Mouse (Mus musculus) forebrain, embryonic 15.5 days (tissue): ENCODE measurements around the gene Il17d. TPM values are rescaled to one million over a fixed set of nuclear protein-coding genes. Genes with fewer than 3 reads are reported as not detected.
A peak's percentile ranks its signal among the peaks of the same experiment; 100 is the strongest.

Experiments
- ATAC-seq: fragments of 200-750 bp; cut with Nextera tagmentation; replicated peaks from 2 replicates; pipeline ENCODE4 v1.8.0; 2017; ENCODE audit warnings: mild to moderate bottlenecking, moderate TSS enrichment, moderate library complexity
- H3K27ac ChIP-seq: fragments of 300-500 bp; sonication (generic); replicated peaks from 2 replicates; pipeline ENCODE4 v1.5.1; 2015; ENCODE audit warnings: mild to moderate bottlenecking, inconsistent platforms
- H3K27me3 ChIP-seq: fragments of 300-500 bp; sonication (generic); 2 replicates; pipeline ENCODE4 v1.6.1; 2015; ENCODE audit warnings: inconsistent platforms
- H3K36me3 ChIP-seq: fragments of 300-500 bp; sonication (generic); 2 replicates; pipeline ENCODE4 v1.6.1; 2015; ENCODE audit warnings: mild to moderate bottlenecking, inconsistent platforms
- H3K4me1 ChIP-seq: fragments of 300-500 bp; sonication (generic); 2 replicates; pipeline ENCODE4 v1.6.1; 2015; ENCODE audit warnings: inconsistent platforms
- H3K4me2 ChIP-seq: fragments of 300-500 bp; sonication (generic); replicated peaks from 2 replicates; pipeline ENCODE4 v1.6.1; 2015; ENCODE audit warnings: mild to moderate bottlenecking, inconsistent platforms
- H3K4me3 ChIP-seq: fragments of 300-500 bp; sonication (generic); 2 replicates; pipeline ENCODE4 v1.5.1; 2015; ENCODE audit warnings: mild to moderate bottlenecking, inconsistent platforms
- H3K9ac ChIP-seq: fragments of 300-500 bp; sonication (generic); replicated peaks from 2 replicates; pipeline ENCODE4 v1.6.1; 2015; ENCODE audit warnings: mild to moderate bottlenecking, inconsistent platforms
- H3K9me3 ChIP-seq: fragments of 300-500 bp; sonication (generic); 2 replicates; pipeline ENCODE4 v1.6.1; 2016; ENCODE audit warnings: inconsistent platforms
- WGBS: fragments of 180-500 bp; shearing (Covaris S2); methylation state at CpG from one replicate; pipeline ENCODE4 v1.1.7; 2015; ENCODE audit warnings: mixed read lengths; 5-methylcytosine and 5-hydroxymethylcytosine counted together
- polyA plus RNA-seq: library from polyadenylated mRNA; unstranded; fragments of >200 nt; fragmentation: Nextera tagmentation; extraction: Ambion mirVana; gene quantifications from 2 replicates; pipeline ENCODE4 v1.2.1, GENCODE M21; 2015

The Il17d gene
- polyA plus RNA-seq, 1 experiment from 2014 or later = 5.8 TPM

GRCm38 (mm10) chr14:57537261-57538015 is 12.9 kb downstream of the Il17d start:
- Histone ChIP-seq H3K9ac (no peak overlapping the region), H3K4me2 (no peak overlapping the region), H3K4me1 (peaks cover 42% of the 10 kb centered on the region), H3K36me3 (no peaks in the 10 kb centered on the region), H3K9me3 (no peaks in the 10 kb centered on the region), H3K27ac (peak overlapping the region; percentile 12; the same call in 1 of the 2 replicates), H3K27me3 (no peaks in the 10 kb centered on the region), H3K4me3 (no peak overlapping the region)
- 7% methylated on average over 16 of the region's 16 CpGs for WGBS
- peak; percentile 9; the same call in 1 of the 2 replicates for ATAC-seq

DNA sequence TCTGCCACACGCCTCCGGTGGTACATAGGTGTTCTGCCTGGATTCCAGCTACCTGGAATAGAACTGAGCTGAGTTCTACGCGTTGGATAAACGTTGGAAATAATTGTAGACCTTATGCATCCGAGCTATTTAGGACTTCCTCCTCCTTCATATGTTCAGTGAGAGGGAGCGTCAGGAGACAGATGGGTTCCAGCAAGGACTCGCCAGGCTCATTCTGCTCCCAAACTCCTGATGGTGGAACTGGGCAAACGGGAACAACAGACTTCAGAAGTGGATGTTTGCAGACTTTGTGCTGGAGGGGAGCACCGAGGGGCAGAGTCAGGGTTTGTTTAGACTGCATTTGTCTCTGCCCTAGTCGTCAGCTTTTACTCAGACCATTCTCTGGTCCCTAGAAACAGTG is 16.1 kb downstream of the Il17d start:
- WGBS = 82% methylated on average over 11 of the region's 11 CpGs
- Histone ChIP-seq H3K27ac (no peak overlapping the region), H3K27me3 (no peaks in the 10 kb centered on the region), H3K4me2 (no peak overlapping the region), H3K9me3 (no peaks in the 10 kb centered on the region), H3K4me1 (peaks cover 22% of the 10 kb centered on the region), H3K9ac (no peak overlapping the region), H3K36me3 (no peaks in the 10 kb centered on the region), H3K4me3 (no peak overlapping the region)
- no peak for ATAC-seq

DNA sequence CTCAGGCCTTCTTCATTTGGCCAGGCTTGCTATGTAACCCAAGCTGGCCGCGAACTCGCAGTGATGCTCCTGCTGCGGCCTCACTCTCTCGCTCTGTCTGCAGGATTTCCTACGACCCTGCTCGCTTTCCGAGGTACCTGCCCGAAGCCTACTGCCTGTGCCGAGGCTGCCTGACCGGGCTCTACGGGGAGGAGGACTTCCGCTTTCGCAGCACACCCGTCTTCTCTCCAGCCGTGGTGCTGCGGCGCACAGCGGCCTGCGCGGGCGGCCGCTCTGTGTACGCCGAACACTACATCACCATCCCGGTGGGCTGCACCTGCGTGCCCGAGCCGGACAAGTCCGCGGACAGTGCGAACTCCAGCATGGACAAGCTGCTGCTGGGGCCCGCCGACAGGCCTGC is 17.7 kb downstream of the Il17d start:
- H3K9ac ChIP-seq = no peak overlapping the region
- ATAC-seq = no peak
- H3K4me1 ChIP-seq = peaks cover 9% of the 10 kb centered on the region
- H3K4me3 ChIP-seq = no peak overlapping the region
- no peaks in the 10 kb centered on the region for H3K9me3 ChIP-seq
- WGBS = 33% methylated on average over 34 of the region's 34 CpGs
- no peaks in the 10 kb centered on the region for H3K27me3 ChIP-seq
- H3K36me3 ChIP-seq = no peaks in the 10 kb centered on the region
- H3K4me2 ChIP-seq = 0 out of 2 replicates have a peak overlapping the region, but pooled peaks have one; percentile 8
- H3K27ac ChIP-seq = no peak overlapping the region

DNA sequence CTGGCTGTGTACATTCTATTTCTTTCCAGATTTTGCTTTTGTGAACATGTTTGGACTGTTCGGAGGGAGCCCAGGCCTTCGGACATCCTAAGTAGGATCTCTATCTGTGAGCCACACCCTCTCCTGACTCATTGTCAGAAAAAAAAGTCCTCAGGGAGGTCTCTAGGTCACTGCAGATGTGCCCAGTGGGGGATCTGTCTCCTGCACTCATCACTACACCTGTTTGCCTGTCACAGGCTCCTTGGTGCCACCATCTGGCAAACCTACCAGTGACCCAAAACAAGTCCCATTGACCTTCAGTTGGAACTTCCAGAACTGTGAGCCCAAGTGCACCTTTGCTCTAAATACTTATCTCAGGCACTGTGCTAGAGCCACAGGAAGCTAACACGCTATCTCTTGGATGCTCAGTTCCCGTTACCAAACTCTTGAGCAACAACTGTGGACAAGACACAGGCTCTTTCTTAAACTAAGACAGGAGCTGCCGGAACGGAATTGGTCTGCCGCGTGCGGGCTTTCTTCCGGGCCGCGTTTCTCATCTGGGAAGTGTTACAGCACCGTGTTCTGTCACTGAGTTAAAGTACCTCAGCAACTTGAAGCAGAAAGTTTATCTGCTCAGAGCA is 19.0 kb downstream of the Il17d start:
- no peak overlapping the region for H3K4me3 ChIP-seq
- WGBS = 93% methylated on average over 13 of the region's 13 CpGs
- ATAC-seq = no peak
- no peaks in the 10 kb centered on the region for H3K4me1 ChIP-seq
- no peak overlapping the region for H3K9ac ChIP-seq
- no peaks in the 10 kb centered on the region for H3K36me3 ChIP-seq
- H3K4me2 ChIP-seq = no peak overlapping the region
- no peaks in the 10 kb centered on the region for H3K27me3 ChIP-seq
- H3K9me3 ChIP-seq = no peaks in the 10 kb centered on the region
- H3K27ac ChIP-seq = no peak overlapping the region

DNA sequence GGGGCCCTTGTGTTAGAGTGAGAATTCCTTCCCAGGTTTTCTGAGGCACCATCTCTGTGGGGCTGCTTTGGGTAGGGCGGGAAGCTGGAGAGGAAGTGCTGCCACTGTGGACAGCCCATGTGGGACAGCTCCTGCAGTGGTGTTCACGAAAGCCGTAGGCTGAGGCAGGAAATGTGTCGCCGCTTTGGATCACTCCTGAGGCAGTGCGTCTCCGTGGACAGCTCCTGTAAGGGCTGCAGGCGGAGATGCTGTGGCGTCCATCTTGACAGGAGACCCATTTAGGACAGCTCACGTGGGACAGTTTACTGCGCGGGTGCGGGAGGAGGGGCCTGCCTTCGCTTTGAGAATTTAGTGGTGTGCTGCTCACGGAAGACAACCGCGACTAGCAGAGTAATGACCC is 20.9 kb downstream of the Il17d start:
- no peaks in the 10 kb centered on the region for H3K27me3 ChIP-seq
- H3K4me3 ChIP-seq = no peak overlapping the region
- no peak overlapping the region for H3K27ac ChIP-seq
- H3K9ac ChIP-seq = no peak overlapping the region
- 0 out of 2 replicates have a peak, but pooled peaks cover 3% of the 10 kb centered on the region for H3K36me3 ChIP-seq
- WGBS = 88% methylated on average over 17 of the region's 17 CpGs
- no peak for ATAC-seq
- no peaks in the 10 kb centered on the region for H3K9me3 ChIP-seq
- H3K4me2 ChIP-seq = no peak overlapping the region
- H3K4me1 ChIP-seq = no peaks in the 10 kb centered on the region

DNA sequence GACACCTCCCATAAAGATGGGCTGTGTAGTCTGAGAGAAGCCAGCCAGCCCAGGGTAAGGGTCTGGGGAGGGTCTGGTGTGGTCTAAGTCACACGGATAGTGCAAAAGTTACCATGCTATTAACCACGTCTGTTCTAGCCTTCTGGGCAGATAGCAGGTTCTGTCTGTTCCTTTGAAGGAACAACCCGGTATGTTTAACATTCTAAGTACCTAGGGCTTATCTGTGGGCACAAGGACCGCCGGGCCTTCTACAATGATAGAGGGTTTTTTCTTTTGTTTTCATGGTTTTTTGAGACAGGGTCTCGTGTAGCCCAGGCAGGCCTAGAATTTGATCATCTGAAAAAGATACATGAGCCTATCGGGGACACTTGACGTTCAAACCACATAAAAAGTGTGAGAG is 21.6 kb downstream of the Il17d start:
- H3K27me3 ChIP-seq = no peaks in the 10 kb centered on the region
- no peak overlapping the region for H3K27ac ChIP-seq
- ATAC-seq = no peak
- H3K4me1 ChIP-seq = no peaks in the 10 kb centered on the region
- H3K36me3 ChIP-seq = 0 out of 2 replicates have a peak, but pooled peaks cover 3% of the 10 kb centered on the region
- H3K4me2 ChIP-seq = no peak overlapping the region
- H3K9ac ChIP-seq = no peak overlapping the region
- no peaks in the 10 kb centered on the region for H3K9me3 ChIP-seq
- WGBS = 88% methylated on average over 8 of the region's 8 CpGs
- H3K4me3 ChIP-seq = no peak overlapping the region

DNA sequence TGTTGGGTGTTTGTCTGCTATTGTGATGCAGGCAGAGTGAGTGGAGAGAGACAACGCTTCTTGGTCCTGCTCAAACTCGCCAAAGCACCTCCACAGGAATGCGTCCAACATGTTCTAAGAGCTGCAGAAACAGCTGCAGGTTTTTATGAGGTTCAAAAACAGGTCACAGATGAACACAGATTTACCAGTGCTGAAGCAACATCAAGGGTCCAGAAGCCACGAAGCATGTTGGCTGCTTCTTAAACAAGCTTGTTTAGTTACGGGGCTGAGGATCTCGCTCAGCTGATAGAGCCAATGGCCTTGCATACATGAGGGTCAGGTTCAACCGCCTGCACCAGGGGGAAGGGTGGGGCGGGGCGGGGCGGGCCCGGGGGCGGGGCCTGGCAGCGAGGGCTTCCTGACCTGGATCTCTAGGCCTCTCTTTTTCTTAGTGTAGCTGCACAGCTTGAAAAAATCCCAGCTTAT is 22.0 kb downstream of the Il17d start:
- no peak overlapping the region for H3K27ac ChIP-seq
- H3K4me2 ChIP-seq = no peak overlapping the region
- no peak overlapping the region for H3K4me3 ChIP-seq
- 0 out of 2 replicates have a peak, but pooled peaks cover 3% of the 10 kb centered on the region for H3K36me3 ChIP-seq
- WGBS = 31% methylated on average over 13 of the region's 13 CpGs
- H3K27me3 ChIP-seq = no peaks in the 10 kb centered on the region
- ATAC-seq = no peak
- no peak overlapping the region for H3K9ac ChIP-seq
- H3K4me1 ChIP-seq = no peaks in the 10 kb centered on the region
- no peaks in the 10 kb centered on the region for H3K9me3 ChIP-seq

- no peak overlapping the region for H3K27ac ChIP-seq
- H3K36me3 ChIP-seq = 0 out of 2 replicates have a peak, but pooled peaks cover 3% of the 10 kb centered on the region
- WGBS = 83% methylated on average over 5 of the region's 5 CpGs
- H3K4me1 ChIP-seq = no peaks in the 10 kb centered on the region
- no peak overlapping the region for H3K4me3 ChIP-seq
- H3K27me3 ChIP-seq = no peaks in the 10 kb centered on the region
- ATAC-seq = no peak
- no peaks in the 10 kb centered on the region for H3K9me3 ChIP-seq
- no peak overlapping the region for H3K9ac ChIP-seq
- H3K4me2 ChIP-seq = no peak overlapping the region
Observed at GRCm38 (mm10) chr14:57547062-57547461, 22.5 kb downstream of the Il17d start.

- H3K4me3 ChIP-seq = no peak overlapping the region
- H3K9ac ChIP-seq = no peak overlapping the region
- H3K9me3 ChIP-seq = no peaks in the 10 kb centered on the region
- H3K27me3 ChIP-seq = no peaks in the 10 kb centered on the region
- no peak for ATAC-seq
- no peak overlapping the region for H3K27ac ChIP-seq
- 0 out of 2 replicates have a peak, but pooled peaks cover 3% of the 10 kb centered on the region for H3K36me3 ChIP-seq
- no peak overlapping the region for H3K4me2 ChIP-seq
- no peaks in the 10 kb centered on the region for H3K4me1 ChIP-seq
Observed at GRCm38 (mm10) chr14:57552945-57553344, 28.4 kb downstream of the Il17d start.

GRCm38 (mm10) chr14:57554434-57554833 is 29.9 kb downstream of the Il17d start:
- Histone ChIP-seq H3K9ac (no peak overlapping the region), H3K27me3 (no peaks in the 10 kb centered on the region), H3K4me1 (no peaks in the 10 kb centered on the region), H3K4me3 (no peak overlapping the region), H3K9me3 (no peaks in the 10 kb centered on the region), H3K4me2 (no peak overlapping the region), H3K27ac (no peak overlapping the region), H3K36me3 (0 out of 2 replicates have a peak, but pooled peaks cover 3% of the 10 kb centered on the region)
- ATAC-seq = no peak
- 93% methylated on average over 5 of the region's 5 CpGs for WGBS

DNA sequence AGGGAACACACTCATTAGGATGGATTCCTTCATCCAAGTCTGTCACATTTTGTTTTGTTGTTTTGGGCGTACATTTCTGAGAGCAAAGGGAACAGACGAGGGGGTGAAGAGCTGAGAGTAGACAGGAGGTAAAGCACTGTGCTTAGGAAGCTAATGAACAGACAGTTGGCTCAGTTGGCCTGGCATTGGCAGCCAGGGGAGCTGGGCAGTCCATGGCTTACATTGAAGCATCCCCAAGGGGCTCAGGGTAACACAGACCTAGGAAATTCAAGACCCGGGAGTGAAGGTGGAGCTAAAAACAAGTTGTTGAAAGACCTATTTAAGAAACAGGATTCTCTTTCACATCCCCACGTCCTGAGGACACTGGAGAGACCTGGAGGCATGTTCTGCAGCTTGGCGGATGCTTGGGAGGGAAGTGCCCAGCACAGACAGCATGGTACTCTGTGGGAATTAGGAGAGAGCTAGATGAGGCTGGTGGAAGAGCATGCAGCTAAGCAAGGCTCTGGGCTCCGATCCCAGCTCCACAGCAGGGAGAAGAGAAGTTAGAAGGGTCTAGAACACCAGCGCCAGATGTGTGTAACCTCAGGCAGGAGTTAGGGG is 31.0 kb downstream of the Il17d start:
- H3K27me3 ChIP-seq = no peaks in the 10 kb centered on the region
- H3K4me3 ChIP-seq = no peak overlapping the region
- H3K27ac ChIP-seq = no peak overlapping the region
- H3K4me1 ChIP-seq = no peaks in the 10 kb centered on the region
- no peak for ATAC-seq
- 81% methylated on average over 7 of the region's 7 CpGs for WGBS
- H3K4me2 ChIP-seq = no peak overlapping the region
- no peaks in the 10 kb centered on the region for H3K36me3 ChIP-seq
- H3K9ac ChIP-seq = no peak overlapping the region
- no peaks in the 10 kb centered on the region for H3K9me3 ChIP-seq

DNA sequence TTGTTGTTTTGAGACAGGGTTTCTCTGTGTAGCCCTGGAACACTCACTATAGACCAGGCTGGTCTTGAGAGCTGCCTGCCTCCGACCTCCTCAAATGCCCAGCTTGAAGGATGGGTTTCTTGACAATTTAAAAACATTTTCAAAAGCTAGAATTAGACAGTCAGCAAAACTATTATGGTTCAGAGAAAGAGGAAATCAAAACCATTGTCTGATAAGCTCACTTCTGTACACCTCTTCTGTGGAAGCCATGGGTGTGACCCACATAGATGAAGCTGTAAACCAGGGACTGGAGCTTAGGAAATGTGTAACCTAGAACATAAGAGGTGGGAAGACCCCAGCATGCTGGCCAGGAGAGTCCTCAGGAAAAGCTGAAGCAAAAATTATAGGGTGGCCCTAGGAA is 32.3 kb downstream of the Il17d start:
- Histone ChIP-seq H3K36me3 (no peaks in the 10 kb centered on the region), H3K4me3 (no peak overlapping the region), H3K9me3 (no peaks in the 10 kb centered on the region), H3K27ac (no peak overlapping the region), H3K27me3 (no peaks in the 10 kb centered on the region), H3K4me1 (no peaks in the 10 kb centered on the region), H3K4me2 (no peak overlapping the region), H3K9ac (no peak overlapping the region)
- WGBS = 93% methylated on average over 1 of the region's 1 CpGs
- no peak for ATAC-seq
